Mouse (Mus musculus) liver, embryonic 14.5 days (tissue): ENCODE data around the gene Iars2.

Experiments used
- CTCF ChIP-seq: IDR thresholded peaks from 2 replicates; pipeline ENCODE4 v1.5.1; 2016; ENCODE audit warnings: antibody characterized with exemption, low read depth, control low read depth
- EP300 ChIP-seq: IDR thresholded peaks from 2 replicates; pipeline ENCODE4 v1.6.1; 2016; ENCODE audit warnings: antibody characterized with exemption, low read depth

- TF ChIP-seq EP300 (no peak), CTCF (no peak; the same call in 1 of the 2 replicates)
These were observed at the start of gene Iars2 for GRCm38 (mm10) chr1:185328721-185329610.
